Mouse (Mus musculus) embryonic fibroblast, embryonic 13.5 days (primary cell): Measurements from ENCODE around the gene Lrig2.

ENCODE experiments used
- CTCF ChIP-seq: IDR thresholded peaks from 2 replicates; pipeline ENCODE4 v1.5.1; 2011; ENCODE audit warnings: mild to moderate bottlenecking, control low read depth, low read length, moderate library complexity, borderline replicate concordance; ENCODE audit not compliant: insufficient read depth
- POLR2A ChIP-seq: IDR thresholded peaks from 2 replicates; pipeline ENCODE4 v1.6.1; 2011; ENCODE audit warnings: low read depth, mild to moderate bottlenecking, control low read depth, low read length, moderate library complexity

GRCm38 (mm10) chr3:104500881-104501280 is 10.8 kb downstream of the Lrig2 start:
- TF ChIP-seq POLR2A (no peak), CTCF (no peak)
